ENCODE assay signal across 8 mouse cellular contexts in the genomic region with DNA sequence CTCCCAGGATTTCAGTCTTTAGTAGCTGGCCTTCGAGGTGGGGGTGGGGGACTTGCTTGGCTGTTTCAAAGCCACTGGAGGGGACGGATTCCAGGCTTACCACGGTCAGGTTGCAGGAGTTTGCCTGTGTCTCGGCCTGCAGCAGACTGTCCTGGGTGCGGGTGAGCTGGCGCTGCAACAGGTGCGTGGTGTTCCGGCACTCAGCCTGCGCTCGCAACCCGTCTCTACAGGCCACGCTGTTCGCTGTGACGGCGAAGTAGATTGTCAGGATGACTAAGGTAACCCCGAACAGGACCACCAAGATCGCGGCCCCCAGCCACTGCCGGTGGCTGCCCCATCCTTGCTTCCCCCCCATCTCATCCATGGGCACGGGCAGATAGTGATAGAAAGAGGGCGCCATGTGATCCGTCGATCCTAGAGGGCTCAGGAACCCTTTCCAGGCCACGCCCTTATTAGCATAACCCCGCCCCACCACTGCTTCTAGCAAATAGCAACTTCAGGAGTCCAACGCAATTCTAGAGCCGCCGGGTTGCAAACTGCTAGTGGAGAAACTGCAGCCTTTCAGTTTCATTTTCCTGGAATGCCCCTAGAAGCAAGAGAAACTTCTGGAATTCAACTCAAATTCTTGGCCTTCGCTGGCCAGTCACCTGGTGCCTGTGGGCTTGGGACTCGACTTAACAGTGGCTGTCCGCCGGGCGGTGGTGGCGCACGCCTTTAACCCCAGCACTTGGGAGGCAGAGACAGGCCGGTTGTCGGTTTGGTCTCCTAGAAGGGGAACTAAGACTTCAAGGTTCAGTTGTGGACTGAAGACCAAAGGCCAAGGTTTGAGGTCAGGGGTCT. TPM values are rescaled to one million over a fixed set of nuclear protein-coding genes. Genes with fewer than 3 reads are reported as not detected.
A peak's percentile ranks its signal among the peaks of the same experiment; 100 is the strongest.
DNase-seq lines count a peak whose midpoint lies in the region; ATAC-seq and TF ChIP-seq lines count a peak whose summit lies in the region.

Bst2 (minus strand) TSS at position 429 of the 840 bp plus-strand sequence.

- peak within 1 kb of the TSS; percentile 84 for H3K9ac ChIP-seq in CH12.LX (ENCODE audit: insufficient read depth, low read depth)
- H3K9ac ChIP-seq in forebrain, embryonic 12.5 days, result peak within 1 kb of the TSS; percentile 29; the same call in 1 of the 2 replicates

- H3K9me3 ChIP-seq in CH12.LX (replicated peaks; ENCODE audit: low read length), result no peaks in the 10 kb centered on the region
- H3K9me3 ChIP-seq in forebrain, embryonic 12.5 days, result no peaks in the 10 kb centered on the region

- peak in 1 of 2 experiments; percentile 22; a peak in 1 of 4 replicates for TF ChIP-seq CTCF in CH12.LX (conservative IDR thresholded peaks at IDR 0.05 in 1 of 2, IDR thresholded peaks at IDR 0.05 in 1 of 2; ENCODE audit: low read depth in 2 of 2, low read length in 2 of 2)

- H3K4me3 ChIP-seq in CH12.LX (replicated peaks in 1 of 3; ENCODE audit: low read depth in 2 of 3, low read length in 2 of 3, poor library complexity in 1 of 3) (peak within 1 kb of the TSS; percentile 83 to 93 (median 89)), macrophage (ENCODE audit: inconsistent target) (peak within 1 kb of the TSS; percentile 91)
- H3K4me3 ChIP-seq in forebrain, embryonic 12.5 days (replicated peaks), result peak within 1 kb of the TSS; percentile 34

- H3K79me2 ChIP-seq in CH12.LX (replicated peaks; ENCODE audit: control insufficient read depth, extremely low read depth, insufficient read depth, poor library complexity, severe bottlenecking), result peaks cover 11% of the 10 kb centered on the region; the same call in 1 of the 2 replicates
- peaks cover 51% of the 10 kb centered on the region for H3K79me2 ChIP-seq in macrophage (ENCODE audit: inconsistent target)

- H3K36me3 ChIP-seq in CH12.LX (replicated peaks in 1 of 2; ENCODE audit: control insufficient read depth in 1 of 2, insufficient read depth in 1 of 2, low read length in 1 of 2) (peaks cover 5 to 16% of the 10 kb centered on the region in 2 experiments), macrophage (ENCODE audit: inconsistent target) (peaks cover 11% of the 10 kb centered on the region; the same call in 1 of the 2 replicates)
- no peaks in the 10 kb centered on the region for H3K36me3 ChIP-seq in forebrain, embryonic 12.5 days (replicated peaks)

- peak; percentile 98 for DNase-seq in CH12.LX (ENCODE audit: extremely low read depth)
- peak; percentile 85 for DNase-seq in adrenal gland, postnatal 25 days
- DNase-seq in heart, postnatal 14 days, result peak; percentile 82 to 87
- DNase-seq in large intestine, adult 2 months (ENCODE audit: low read depth, low spot score), result peak; percentile 95
- peak; percentile 88 for DNase-seq in retina, postnatal 1 day
- DNase-seq in urinary bladder, postnatal 14 days (ENCODE audit: low spot score), result peak; percentile 90

- ATAC-seq in forebrain, embryonic 12.5 days (ENCODE audit: low FRiP score), result peak; percentile 64; the same call in 1 of the 2 replicates

- H3K27me3 ChIP-seq in CH12.LX (replicated peaks), result no peaks in the 10 kb centered on the region
- H3K27me3 ChIP-seq in forebrain, embryonic 12.5 days, result peaks cover 57% of the 10 kb centered on the region

- peaks cover 12 to 61% of the 10 kb centered on the region in 2 experiments for H3K4me1 ChIP-seq in CH12.LX (ENCODE audit: control insufficient read depth in 1 of 2, insufficient read depth in 2 of 2)
- peaks cover 9% of the 10 kb centered on the region; the same call in 1 of the 2 replicates for H3K4me1 ChIP-seq in forebrain, embryonic 12.5 days

- no peak for TF ChIP-seq RAD21 in CH12.LX (IDR thresholded peaks at IDR 0.05; ENCODE audit: low read depth, low read length)

- TF ChIP-seq POLR2A in CH12.LX (IDR thresholded peaks at IDR 0.05; ENCODE audit: low read depth, low read length), result peak; percentile 87

- H3K4me2 ChIP-seq in CH12.LX (ENCODE audit: insufficient read depth, low read depth, poor library complexity, severe bottlenecking), result peak within 1 kb of the TSS; percentile 90
- peak within 1 kb of the TSS; percentile 55 for H3K4me2 ChIP-seq in forebrain, embryonic 12.5 days

- peak; percentile 11 for TF ChIP-seq EP300 in CH12.LX (IDR thresholded peaks at IDR 0.05; ENCODE audit: low read length)

- H3K27ac ChIP-seq in CH12.LX (ENCODE audit: insufficient read depth, low read depth) (peak within 1 kb of the TSS; percentile 47), macrophage (peak within 1 kb of the TSS; percentile 96)
- H3K27ac ChIP-seq in forebrain, embryonic 12.5 days, result no peak within 1 kb of the TSS

- dilution Hi-C loops in CH12.LX (cut with MboI; ENCODE audit: extremely low pct_ligation_motif_present, extremely low pct_unique_long_range_greater_than_20kb, low sequenced_read_pairs), result no loop called here

- 2% methylated on average over 37 of the region's 37 CpGs for WGBS in forebrain, embryonic 12.5 days
- WGBS in large intestine, adult 2 months, result 3% methylated on average over 37 of the region's 37 CpGs
- under 1% methylated on average over 37 of the region's 37 CpGs for WGBS in macrophage (ENCODE audit: missing documents)

- in situ Hi-C loops in CH12.LX (cut with MboI; ENCODE audit: low pct_ligation_motif_present, low pct_unique_long_range_greater_than_20kb, low sequenced_read_pairs), result no loop called here

- intact Hi-C loops in heart, postnatal 14 days (cut with DNase I), result no loop called here

TF ChIP-seq in CH12.LX, 34 proteins besides CTCF, POLR2A, EP300 and RAD21 (continues in another document):
- 0 out of 2 replicates have a peak, but pooled peaks have one; percentile 5 for TF ChIP-seq BHLHE40 (IDR thresholded peaks at IDR 0.05; ENCODE audit: low read depth, low read length)
- TF ChIP-seq MAZ (IDR thresholded peaks at IDR 0.05; ENCODE audit: low read depth, low read length), result peak; percentile 28; the same call in 1 of the 2 replicates
- no peak; the same call in 1 of the 2 replicates for TF ChIP-seq TCF12 (IDR thresholded peaks at IDR 0.05; ENCODE audit: low read depth, low read length)
- no peak for TF ChIP-seq ZKSCAN1 (IDR thresholded peaks at IDR 0.05; ENCODE audit: borderline replicate concordance, low read depth, low read length)
- TF ChIP-seq ZNF384 (IDR thresholded peaks at IDR 0.05; ENCODE audit: low read depth, low read length), result no peak
- peak; percentile 15; the same call in 1 of the 2 replicates for TF ChIP-seq MEF2A (IDR thresholded peaks at IDR 0.05; ENCODE audit: borderline replicate concordance, low read depth, low read length)
- peak; percentile 9; the same call in 1 of the 2 replicates for TF ChIP-seq USF2 (conservative IDR thresholded peaks at IDR 0.05; ENCODE audit: low read depth, low read length)
- no peak for TF ChIP-seq RCOR1 (conservative IDR thresholded peaks at IDR 0.05; ENCODE audit: low read depth, low read length)
- TF ChIP-seq CHD1 (IDR thresholded peaks at IDR 0.05; ENCODE audit: low read depth, low read length), result no peak
- TF ChIP-seq NELFE (IDR thresholded peaks at IDR 0.05; ENCODE audit: low read depth, low read length), result peak; percentile 64
- TF ChIP-seq ZMIZ1 (IDR thresholded peaks at IDR 0.05; ENCODE audit: low read depth, low read length), result 0 out of 2 replicates have a peak, but pooled peaks have one; percentile 31
- TF ChIP-seq USF1 (IDR thresholded peaks at IDR 0.05; ENCODE audit: low read depth, low read length), result peak; percentile 43
- TF ChIP-seq NRF1 (IDR thresholded peaks at IDR 0.05; ENCODE audit: low read depth, low read length), result no peak
- peak; percentile 70; the same call in 1 of the 2 replicates for TF ChIP-seq MAX (IDR thresholded peaks at IDR 0.05; ENCODE audit: low read length)
- no peak for TF ChIP-seq MAFK (IDR thresholded peaks at IDR 0.05; ENCODE audit: insufficient replicate concordance, low read length)
- TF ChIP-seq JUND (conservative IDR thresholded peaks at IDR 0.05; ENCODE audit: low read depth, low read length), result no peak
- TF ChIP-seq ETS1 (conservative IDR thresholded peaks at IDR 0.05; ENCODE audit: low read depth, low read length), result peak; percentile 27; the same call in 1 of the 2 replicates
- TF ChIP-seq POLR2AphosphoS2 (IDR thresholded peaks at IDR 0.05; ENCODE audit: low read depth, low read length), result no peak
- TF ChIP-seq IRF4 (IDR thresholded peaks at IDR 0.05; ENCODE audit: low read depth, low read length), result peak; percentile 83
- TF ChIP-seq ZC3H11A (IDR thresholded peaks at IDR 0.05; ENCODE audit: low read depth, low read length), result no peak
- 0 out of 2 replicates have a peak, but pooled peaks have one; percentile 50 for TF ChIP-seq UBTF (IDR thresholded peaks at IDR 0.05; ENCODE audit: low read depth, low read length)
- no peak for TF ChIP-seq GABPA (IDR thresholded peaks at IDR 0.05; ENCODE audit: insufficient replicate concordance, low read depth, low read length)
- TF ChIP-seq MYC (IDR thresholded peaks at IDR 0.05; ENCODE audit: low read depth, low read length), result peak; percentile 58; the same call in 1 of the 2 replicates
- TF ChIP-seq HCFC1 (IDR thresholded peaks at IDR 0.05; ENCODE audit: low read depth, low read length), result peak; percentile 26; the same call in 1 of the 2 replicates
- TF ChIP-seq E2F4 (IDR thresholded peaks at IDR 0.05; ENCODE audit: insufficient replicate concordance, low read depth, low read length), result no peak
- TF ChIP-seq MXI1 (IDR thresholded peaks at IDR 0.05; ENCODE audit: low read depth, low read length), result peak; percentile 90; the same call in 1 of the 2 replicates
- TF ChIP-seq KAT2A (IDR thresholded peaks at IDR 0.05; ENCODE audit: insufficient replicate concordance, low read length), result 0 out of 2 replicates have a peak, but pooled peaks have one; percentile 25
- peak; percentile 82 for TF ChIP-seq SIN3A (IDR thresholded peaks at IDR 0.05; ENCODE audit: low read length)
- no peak for TF ChIP-seq JUN (IDR thresholded peaks at IDR 0.05; ENCODE audit: insufficient read depth, low read depth, low read length)

RNA-seq across cellular contexts. Expression of gene Bst2, which starts in this region (rescaled TPM):
- 404 and 424 TPM in 2 replicates for total RNA-seq in CH12.LX (2012; rRNA removed)
- 304 and 321 TPM in 2 replicates for total RNA-seq in CH12.LX (2014; rRNA removed)
- 214 and 243 TPM in 2 replicates for polyA plus RNA-seq in CH12.LX (2012; ENCODE audit: insufficient read length, low read depth)
- 66.0 and 70.2 TPM in 2 replicates for total RNA-seq in adrenal gland, postnatal 25 days (2021)
- polyA plus RNA-seq in forebrain, embryonic 12.5 days (2016; fragmentation: Nextera tagmentation; extraction: Ambion mirVana), result 8.4 and 8.5 TPM in 2 replicates
- 10 to 100 TPM; 12.3 to 16.5 TPM for total RNA-seq in heart, postnatal 14 days (2021)
- 114 and 131 TPM in 2 replicates for polyA plus RNA-seq in large intestine, adult 2 months (2012; rRNA removed)
- total RNA-seq in macrophage (2018; cell fraction: chromatin; rRNA removed), result 100 to 1,000 TPM in 14 of 26 experiments, 10 to 100 TPM in 12; 16.8 to 259 (median 148) TPM
- 1,000 to 10,000 TPM in 13 of 26 experiments, 100 to 1,000 TPM in 13; 388 to 2,554 (median 1,070) TPM for total RNA-seq in macrophage (2018; cell fraction: cytosol; rRNA removed)
- 1,000 to 10,000 TPM in 8 of 26 experiments, 100 to 1,000 TPM in 17, 10 to 100 TPM in 1; 94.8 to 1,428 (median 310) TPM for total RNA-seq in macrophage (2018; cell fraction: nucleus; rRNA removed)
- 155 to 1,074 TPM (median 938 TPM) in 3 replicates for polyA plus RNA-seq in macrophage (2018)

Comparison
In these comparisons a context has a peak if more than half of its experiments do, and no peak if none do; other contexts are left out.
1. RNA of gene Bst2 (polyA plus RNA-seq): 214 to 243 TPM in CH12.LX, 155 to 1,074 TPM in macrophage and 114 to 131 TPM in large intestine, adult 2 months; 8.4 to 8.5 TPM in forebrain, embryonic 12.5 days; every median in the first group is over 10 times any median in the second.
2. H3K4me3 ChIP-seq: peak in every context shown above with its lines; median percentile 91 in macrophage; 89 in CH12.LX; 34 in forebrain, embryonic 12.5 days.
3. Peak in every context shown above with its lines, with median percentiles within 50 percentile points of each other: DNase-seq.